Mouse (Mus musculus) heart, adult 11 months (tissue): Measurements from ENCODE around the gene Cap2.

Experiments used
- DNase-seq: peaks from one replicate; pipeline ENCODE4 v3.0.0; 2022

The Cap2 gene

GRCm38 (mm10) chr13:46526645-46527044 is 25.0 kb downstream of the Cap2 start:
- peak; percentile 41 for DNase-seq

GRCm38 (mm10) chr13:46527340-46527739 is 25.7 kb downstream of the Cap2 start:
- peak; percentile 37 for DNase-seq

- no peak for DNase-seq
Measured at GRCm38 (mm10) chr13:46529037-46529436, 27.4 kb downstream of the Cap2 start.

GRCm38 (mm10) chr13:46530546-46530945 is 28.9 kb downstream of the Cap2 start:
- peak; percentile 74 for DNase-seq

DNA sequence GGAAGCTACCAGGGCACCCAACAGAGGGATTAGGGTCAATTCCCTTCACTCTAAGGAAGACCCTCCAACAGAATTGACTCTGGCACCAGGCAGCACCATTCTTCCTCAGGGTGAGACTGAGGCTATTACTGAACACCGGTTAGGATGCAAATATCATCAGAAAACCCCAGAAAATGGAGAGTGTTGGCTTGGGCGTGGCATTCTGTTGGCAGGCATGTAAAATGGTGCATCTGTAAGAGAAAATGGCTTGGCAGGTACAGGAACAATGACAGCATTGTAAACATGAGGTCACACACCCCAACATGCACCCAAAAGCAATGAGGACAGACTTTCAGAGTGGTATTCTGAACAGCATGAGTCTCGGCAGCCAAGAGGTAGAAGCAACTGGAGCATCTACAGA is 30.0 kb downstream of the Cap2 start:
- DNase-seq, result peak; percentile 66

DNA sequence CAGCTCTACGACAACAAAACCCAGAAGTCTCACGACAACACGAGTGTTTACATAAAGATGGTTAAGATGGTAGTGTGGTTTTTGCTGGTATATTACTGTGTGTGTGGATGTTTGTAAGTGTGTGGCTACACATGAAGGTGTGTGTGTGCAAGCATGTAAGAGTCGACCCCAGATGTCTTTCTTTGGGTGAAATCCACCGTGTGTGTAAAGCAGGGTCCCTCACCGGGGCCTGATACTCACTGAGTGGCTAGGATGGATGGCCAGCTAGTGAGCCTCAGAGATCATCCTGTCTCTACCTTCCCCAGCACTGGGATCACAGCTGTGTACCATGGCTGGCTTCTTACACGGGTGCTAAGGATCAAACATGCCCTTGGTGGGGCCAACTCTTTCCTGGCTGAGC is 30.6 kb downstream of the Cap2 start:
- peak; percentile 82 for DNase-seq

- peak; percentile 29 for DNase-seq
Measured at GRCm38 (mm10) chr13:46533342-46534129, 31.9 kb downstream of the Cap2 start.

DNA sequence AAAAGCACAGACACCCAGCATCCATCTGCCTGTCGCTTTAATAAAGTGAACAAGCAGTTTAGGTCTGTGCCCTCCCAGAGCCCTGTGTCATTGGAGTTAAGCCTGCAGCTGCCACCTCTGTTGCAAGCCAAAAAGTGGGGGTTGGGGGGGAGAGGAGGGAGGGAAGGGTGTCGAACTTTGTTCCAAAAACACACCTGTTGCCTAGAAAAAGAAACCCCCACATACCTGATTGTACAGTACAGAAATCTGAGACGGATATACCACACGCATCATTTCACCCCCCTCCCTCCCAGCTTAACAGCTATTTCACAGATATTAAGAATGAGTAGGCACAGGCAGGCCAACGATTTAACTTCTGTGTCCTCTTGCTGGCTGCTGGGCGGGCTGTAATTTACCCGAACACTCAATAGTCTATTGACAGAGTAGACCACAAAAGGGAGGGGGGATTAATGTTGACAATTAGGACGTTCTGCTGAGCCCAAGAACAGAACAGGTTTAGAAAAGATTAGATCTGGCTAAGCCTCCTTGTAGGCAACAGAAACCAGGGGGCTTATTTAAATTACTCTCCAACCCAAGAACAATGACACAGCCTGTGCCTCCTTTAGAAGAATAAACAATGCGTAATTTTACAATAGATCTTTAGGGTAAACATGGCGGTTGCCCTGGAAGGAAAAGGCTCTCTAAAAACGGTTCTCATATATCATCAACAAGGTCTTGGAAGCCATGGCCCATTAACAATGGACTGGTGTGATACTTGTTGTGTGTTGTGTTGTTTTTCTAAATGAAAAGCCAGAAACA is 32.7 kb downstream of the Cap2 start:
- DNase-seq, result peak; percentile 87

- peak; percentile 74 for DNase-seq
Measured at GRCm38 (mm10) chr13:46534969-46535785, 33.5 kb downstream of the Cap2 start.

- peak; percentile 55 for DNase-seq
Measured at GRCm38 (mm10) chr13:46539284-46539683, 37.6 kb downstream of the Cap2 start.

DNA sequence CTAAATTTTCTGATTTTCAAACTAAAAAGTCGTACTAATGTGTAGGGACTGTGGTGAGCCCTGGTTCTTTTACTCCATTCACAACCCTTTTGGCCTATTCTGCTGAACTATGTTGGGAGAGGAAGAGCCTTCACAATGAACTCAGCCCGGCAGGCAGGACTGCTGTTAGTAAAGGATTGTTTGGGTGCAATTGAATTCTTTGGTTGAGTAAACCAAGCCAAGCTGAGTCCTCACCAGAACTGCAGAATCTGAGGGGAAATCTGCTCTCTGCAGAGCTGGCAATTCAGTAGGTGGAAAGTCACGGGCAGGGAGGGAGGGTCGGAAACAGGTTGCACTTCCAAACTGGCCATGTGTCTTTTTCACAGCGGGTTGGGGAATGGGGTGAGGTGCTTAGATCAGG is 39.3 kb downstream of the Cap2 start:
- DNase-seq, result peak; percentile 61

DNA sequence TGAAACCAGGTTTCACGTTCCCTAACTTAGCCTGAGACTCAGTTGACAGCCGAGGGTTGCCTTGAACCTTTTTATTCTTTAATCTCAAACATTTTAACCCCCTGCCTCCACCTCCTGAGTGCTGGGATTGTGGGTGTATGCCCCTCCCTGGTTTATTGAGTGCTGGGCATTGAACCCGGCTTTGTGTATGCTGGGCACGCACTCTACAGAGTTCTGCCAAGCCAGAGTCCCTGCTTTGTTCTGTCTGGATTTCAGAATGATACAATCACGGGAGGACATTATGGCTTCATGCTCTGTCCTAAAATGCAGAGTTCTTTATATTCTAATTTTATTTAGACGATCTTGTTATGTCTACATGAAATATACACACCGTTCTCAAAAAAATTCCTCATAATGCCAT is 41.1 kb downstream of the Cap2 start:
- peak; percentile 75 for DNase-seq

GRCm38 (mm10) chr13:46544608-46545007 is 43.0 kb downstream of the Cap2 start:
- DNase-seq, result no peak

DNA sequence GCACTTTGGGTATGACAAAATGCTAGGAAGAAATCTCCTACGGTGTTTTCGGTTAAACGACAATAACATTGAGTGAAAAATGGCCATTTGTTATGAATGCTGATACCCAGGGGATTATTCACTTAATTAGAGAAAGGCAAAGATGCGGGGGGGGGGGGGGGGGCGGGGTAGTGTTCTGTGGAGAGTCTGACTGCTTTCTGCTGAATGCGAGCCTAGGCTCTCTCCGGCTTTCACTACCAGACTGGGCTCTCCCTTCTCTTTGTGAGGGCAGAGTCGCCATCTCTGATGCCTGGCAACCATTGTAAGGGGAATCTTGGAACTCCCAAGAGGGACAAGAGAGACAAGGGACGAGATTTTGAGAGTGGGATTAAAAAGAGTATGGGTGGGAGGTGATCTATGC is 43.4 kb downstream of the Cap2 start:
- no peak for DNase-seq

DNA sequence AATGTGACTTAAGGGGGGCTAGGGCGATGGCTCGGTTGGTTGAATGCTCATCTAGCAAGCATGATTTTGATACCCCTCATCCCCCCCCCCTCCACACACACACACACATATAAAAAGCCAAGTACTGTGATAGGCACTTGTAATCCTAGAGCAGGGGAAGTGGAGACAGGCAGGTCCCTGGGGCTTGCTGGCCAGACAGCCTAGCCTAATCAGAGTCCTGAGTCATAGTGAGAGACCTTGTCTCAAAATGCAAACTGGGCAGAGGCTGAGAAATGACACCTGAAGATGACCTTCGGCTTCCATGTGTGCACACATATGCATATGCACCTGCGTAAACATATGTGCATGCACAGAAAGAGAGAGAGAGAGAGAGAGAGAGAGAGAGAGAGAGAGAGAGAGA is 45.2 kb downstream of the Cap2 start:
- DNase-seq, result no peak

- DNase-seq, result no peak
Measured at GRCm38 (mm10) chr13:46547253-46547652, 45.6 kb downstream of the Cap2 start.

GRCm38 (mm10) chr13:46548132-46548531 is 46.5 kb downstream of the Cap2 start:
- DNase-seq, result no peak

DNA sequence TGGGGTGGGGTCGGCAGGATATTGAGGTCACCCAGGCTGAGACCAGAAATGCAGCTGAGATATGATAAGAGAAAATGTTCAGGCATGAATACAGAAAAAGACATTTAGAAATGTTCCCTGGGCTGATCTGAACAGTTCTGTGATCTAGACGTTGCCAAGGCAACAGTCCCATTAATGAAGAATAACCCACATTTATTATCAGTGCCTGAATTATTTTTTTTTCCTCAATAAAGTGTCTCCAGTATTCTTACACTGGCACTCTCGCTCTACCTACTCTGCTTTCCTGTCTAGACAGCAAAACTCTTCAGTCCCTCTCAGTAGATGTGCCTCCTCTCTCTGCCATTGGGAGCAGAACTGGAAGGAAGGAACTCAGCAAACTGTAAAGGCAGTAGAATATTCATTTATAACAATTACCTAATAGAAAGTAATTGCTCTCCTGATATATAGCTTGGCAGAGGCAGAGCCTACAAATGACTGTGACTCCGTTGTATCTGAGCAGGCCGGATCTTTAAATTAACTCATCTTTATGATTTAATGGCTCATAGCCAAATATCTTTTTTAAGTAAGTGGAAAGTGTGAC is 47.0 kb downstream of the Cap2 start:
- no peak for DNase-seq

DNA sequence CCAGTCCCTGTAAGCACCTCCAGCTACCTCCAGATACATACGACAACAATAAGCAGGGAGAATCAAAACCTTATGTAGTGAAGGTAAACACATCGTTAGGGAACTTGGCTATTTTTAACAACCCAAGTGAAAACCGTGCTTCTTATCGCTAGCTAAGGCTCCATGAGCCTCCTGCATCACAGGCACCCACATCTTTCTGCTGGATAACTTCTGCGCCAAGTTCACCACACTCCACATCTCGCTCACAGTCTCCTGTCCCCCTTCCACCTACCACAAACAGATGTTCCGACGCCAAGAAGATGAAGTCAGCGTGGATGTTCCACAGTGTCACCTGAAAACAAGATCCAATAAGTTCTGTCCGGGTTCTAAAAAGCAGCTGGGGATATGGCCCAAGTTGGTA is 49.0 kb downstream of the Cap2 start:
- DNase-seq, result no peak

GRCm38 (mm10) chr13:46554736-46555135 is 53.1 kb downstream of the Cap2 start:
- peak; percentile 65 for DNase-seq

GRCm38 (mm10) chr13:46565913-46566312 is 64.3 kb downstream of the Cap2 start:
- peak; percentile 55 for DNase-seq

GRCm38 (mm10) chr13:46569469-46569868 is 67.8 kb downstream of the Cap2 start:
- DNase-seq, result peak; percentile 63

- peak; percentile 91 for DNase-seq
Measured at GRCm38 (mm10) chr13:46571141-46571592, 69.5 kb downstream of the Cap2 start.
